Comparison of ENCODE assay signal across 8 mouse cellular contexts in the genomic region with DNA sequence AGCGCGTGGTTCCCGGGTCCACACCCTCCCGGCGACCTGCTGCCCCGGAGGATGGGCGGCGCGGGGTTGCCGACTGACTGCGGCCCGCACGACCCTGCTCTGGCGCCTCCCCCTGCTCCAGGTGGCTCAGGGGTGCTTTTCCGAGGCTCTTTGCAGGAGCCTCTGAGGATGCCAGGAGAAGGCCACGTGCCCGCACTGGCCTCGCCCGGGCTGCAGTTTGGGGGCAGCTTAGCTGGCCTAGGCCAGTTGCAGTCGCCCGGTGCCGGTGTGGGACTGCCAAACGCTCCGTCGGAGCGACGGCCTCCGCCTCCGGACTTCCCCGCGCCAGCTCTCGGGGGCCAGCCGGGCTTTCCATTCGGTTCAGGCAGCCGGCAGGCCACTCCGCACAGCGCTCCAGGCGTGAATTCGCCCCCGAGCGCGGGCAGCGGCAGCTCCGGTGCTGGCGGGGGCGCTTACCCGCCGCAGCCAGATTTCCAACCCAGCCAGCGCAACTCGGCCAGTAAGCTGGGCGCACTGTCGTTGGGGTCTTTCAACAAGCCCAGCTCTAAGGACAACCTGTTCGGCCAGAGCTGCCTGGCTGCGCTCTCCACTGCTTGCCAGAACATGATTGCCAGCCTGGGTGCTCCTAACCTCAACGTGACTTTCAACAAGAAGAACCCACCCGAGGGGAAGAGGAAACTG. TPM values are rescaled to one million over a fixed set of nuclear protein-coding genes. Genes with fewer than 3 reads are reported as not detected.
DNase-seq lines count a peak whose midpoint lies in the region; ATAC-seq lines count a peak whose summit lies in the region.

No protein-coding gene starts in this region.

- peak overlapping the region; percentile 97 for H3K4me2 ChIP-seq in embryonic facial prominence, embryonic 14.5 days (ENCODE audit: low read depth, low read length)
- peak overlapping the region; percentile 94 for H3K4me2 ChIP-seq in intestine, embryonic 15.5 days (replicated peaks)
- peak overlapping the region; percentile 96 for H3K4me2 ChIP-seq in neural tube, embryonic 14.5 days (ENCODE audit: low read depth, low read length)

- no peaks in the 10 kb centered on the region for H3K27me3 ChIP-seq in embryonic facial prominence, embryonic 14.5 days (replicated peaks; ENCODE audit: control insufficient read depth, insufficient read depth, low read length)
- peaks cover 34% of the 10 kb centered on the region for H3K27me3 ChIP-seq in intestine, embryonic 15.5 days (replicated peaks)
- peaks cover 2% of the 10 kb centered on the region; the same call in 1 of the 2 replicates for H3K27me3 ChIP-seq in neural tube, embryonic 14.5 days (ENCODE audit: control insufficient read depth, insufficient read depth, low read length)

- H3K4me3 ChIP-seq in embryonic facial prominence, embryonic 14.5 days (ENCODE audit: low read depth, low read length): peak overlapping the region; percentile 94
- peak overlapping the region; percentile 78 for H3K4me3 ChIP-seq in intestine, embryonic 15.5 days (replicated peaks)
- peak overlapping the region; percentile 78 for H3K4me3 ChIP-seq in neural tube, embryonic 14.5 days (ENCODE audit: low read depth, low read length)

- H3K36me3 ChIP-seq in embryonic facial prominence, embryonic 14.5 days (ENCODE audit: control insufficient read depth, insufficient read depth, low read length): peaks cover 62% of the 10 kb centered on the region
- no peaks in the 10 kb centered on the region for H3K36me3 ChIP-seq in intestine, embryonic 15.5 days
- H3K36me3 ChIP-seq in neural tube, embryonic 14.5 days (ENCODE audit: control insufficient read depth, insufficient read depth, low read length): no peaks in the 10 kb centered on the region; the same call in 1 of the 2 replicates

- ATAC-seq in embryonic facial prominence, embryonic 14.5 days (ENCODE audit: low read depth): no peak
- no peak for ATAC-seq in intestine, embryonic 15.5 days
- ATAC-seq in neural tube, embryonic 14.5 days (ENCODE audit: low read depth): no peak
- no peak for ATAC-seq in erythroid progenitor cell, adult 5-6 weeks (replicated peaks; ENCODE audit: low FRiP score, poor library complexity, severe bottlenecking)

- peak; percentile 43 to 50 for DNase-seq in kidney, postnatal 4 days
- no peak for DNase-seq in kidney, adult 8-10 months
- DNase-seq in embryonic facial prominence, embryonic 14.5 days (ENCODE audit: low spot score): no peak
- no peak for DNase-seq in testis, postnatal 10 days (ENCODE audit: low spot score)
- no peak for DNase-seq in ovary, postnatal 14 days (ENCODE audit: low spot score)

- peak overlapping the region; percentile 58 for H3K27ac ChIP-seq in embryonic facial prominence, embryonic 14.5 days (replicated peaks; ENCODE audit: low read depth, low read length)
- H3K27ac ChIP-seq in intestine, embryonic 15.5 days: no peak overlapping the region
- no peak overlapping the region for H3K27ac ChIP-seq in neural tube, embryonic 14.5 days (ENCODE audit: low read depth, low read length)

- peak overlapping the region; percentile 98 for H3K9ac ChIP-seq in embryonic facial prominence, embryonic 14.5 days (ENCODE audit: low read depth, low read length)
- H3K9ac ChIP-seq in intestine, embryonic 15.5 days: peak overlapping the region; percentile 38
- H3K9ac ChIP-seq in neural tube, embryonic 14.5 days (replicated peaks; ENCODE audit: low read depth, low read length): peak overlapping the region; percentile 85

- WGBS in embryonic facial prominence, embryonic 14.5 days: 3% methylated on average over 17 of the region's 56 CpGs
- WGBS in intestine, embryonic 15.5 days: 13% methylated on average over 56 of the region's 56 CpGs
- WGBS in neural tube, embryonic 14.5 days: 2% methylated on average over 55 of the region's 56 CpGs

- peaks cover 31% of the 10 kb centered on the region for H3K4me1 ChIP-seq in embryonic facial prominence, embryonic 14.5 days (ENCODE audit: control insufficient read depth, insufficient read depth, low read length)
- peaks cover 62% of the 10 kb centered on the region for H3K4me1 ChIP-seq in intestine, embryonic 15.5 days (replicated peaks)
- H3K4me1 ChIP-seq in neural tube, embryonic 14.5 days (ENCODE audit: control insufficient read depth, insufficient read depth, low read length): peaks cover 60% of the 10 kb centered on the region

- no peaks in the 10 kb centered on the region for H3K9me3 ChIP-seq in embryonic facial prominence, embryonic 14.5 days (ENCODE audit: control insufficient read depth, low read length)
- no peaks in the 10 kb centered on the region for H3K9me3 ChIP-seq in intestine, embryonic 15.5 days
- no peaks in the 10 kb centered on the region for H3K9me3 ChIP-seq in neural tube, embryonic 14.5 days (ENCODE audit: control insufficient read depth, low read length)

RNA-seq across cellular contexts. Expression of gene Mn1, which starts 3.0 kb away (rescaled TPM):
- 29.1 and 33.3 TPM in 2 replicates for polyA plus RNA-seq in embryonic facial prominence, embryonic 14.5 days (2014; fragmentation: Nextera tagmentation; extraction: Ambion mirVana)
- polyA plus RNA-seq in intestine, embryonic 15.5 days (2015; fragmentation: Nextera tagmentation; extraction: Ambion mirVana): 8.0 and 8.7 TPM in 2 replicates
- polyA plus RNA-seq in neural tube, embryonic 14.5 days (2014; fragmentation: Nextera tagmentation; extraction: Ambion mirVana): 18.6 and 19.2 TPM in 2 replicates
- 0.36 TPM in 1 of 2 replicates, not detected in the other for total RNA-seq in erythroid progenitor cell, adult 5-6 weeks (2015; ENCODE audit: low replicate concordance)
- total RNA-seq in erythroid progenitor cell, adult 5-6 weeks (2017; ENCODE audit: low replicate concordance): 0.13 TPM in 1 of 2 replicates, not detected in the other

Comparison
In these comparisons a context has a peak if more than half of its experiments do, and no peak if none do; other contexts are left out.
1. DNase-seq: peak in kidney, postnatal 4 days (2 of 2); none in kidney, adult 8-10 months (0 of 2), embryonic facial prominence, embryonic 14.5 days (single experiment), testis, postnatal 10 days (single experiment) and ovary, postnatal 14 days (single experiment).
2. H3K9ac ChIP-seq: peak in every context shown above with its lines; median percentile 98 in embryonic facial prominence, embryonic 14.5 days; 85 in neural tube, embryonic 14.5 days; 38 in intestine, embryonic 15.5 days.
3. Peak in every context shown above with its lines, with median percentiles within 50 percentile points of each other: H3K4me2 ChIP-seq and H3K4me3 ChIP-seq.